Mouse (Mus musculus): Measurements from ENCODE around the gene Olfr1164. TPM values are rescaled to one million over a fixed set of nuclear protein-coding genes. Genes with fewer than 3 reads are reported as not detected.

The Olfr1164 gene
- not detected in 2 replicates for polyA plus RNA-seq (2015; fragmentation: Nextera tagmentation; extraction: Ambion mirVana)

- ATAC-seq (replicated peaks; ENCODE audit: insufficient number of reproducible peaks, insufficient read depth, low FRiP score, low read depth) = no peak
- Histone ChIP-seq H3K9me3 (replicated peaks) (no peaks in the 10 kb centered on the region), H3K4me1 (replicated peaks) (no peaks in the 10 kb centered on the region), H3K9ac (no peak within 1 kb of the TSS), H3K4me2 (no peak within 1 kb of the TSS), H3K27me3 (no peaks in the 10 kb centered on the region), H3K27ac (no peak within 1 kb of the TSS), H3K36me3 (no peaks in the 10 kb centered on the region), H3K4me3 (no peak within 1 kb of the TSS)
- 61% methylated on average over 4 of the region's 4 CpGs for WGBS
Observed at GRCm38 (mm10) chr2:88093866-88094265, at the start of gene Olfr1164. Olfr1164 (minus strand) TSS chr2:88093966.

- Histone ChIP-seq H3K4me1 (replicated peaks) (no peaks in the 10 kb centered on the region), H3K27ac (no peak within 1 kb of the TSS), H3K4me2 (no peak within 1 kb of the TSS), H3K4me3 (no peak within 1 kb of the TSS), H3K9me3 (replicated peaks) (no peaks in the 10 kb centered on the region), H3K9ac (no peak within 1 kb of the TSS), H3K36me3 (no peaks in the 10 kb centered on the region), H3K27me3 (no peaks in the 10 kb centered on the region)
- no peak for ATAC-seq (replicated peaks; ENCODE audit: insufficient number of reproducible peaks, insufficient read depth, low FRiP score, low read depth)
- 84% methylated on average over 1 of the region's 1 CpGs for WGBS
Observed at GRCm38 (mm10) chr2:88128172-88128571, 34.4 kb upstream of the Olfr1164 start, which contains the start of gene Olfr1166. Olfr1166 (minus strand) TSS chr2:88128272.

GRCm38 (mm10) chr2:88071730-88072129 lies 22.0 kb downstream of the Olfr1164 start, which contains the start of gene Olfr1163:
Olfr1163 (minus strand) TSS chr2:88071830.
- Histone ChIP-seq H3K9ac (no peak within 1 kb of the TSS), H3K4me1 (replicated peaks) (no peaks in the 10 kb centered on the region), H3K4me3 (no peak within 1 kb of the TSS), H3K27me3 (no peaks in the 10 kb centered on the region), H3K4me2 (no peak within 1 kb of the TSS), H3K27ac (no peak within 1 kb of the TSS), H3K36me3 (no peaks in the 10 kb centered on the region), H3K9me3 (replicated peaks) (no peaks in the 10 kb centered on the region)
- ATAC-seq (replicated peaks; ENCODE audit: insufficient number of reproducible peaks, insufficient read depth, low FRiP score, low read depth) = no peak

- Histone ChIP-seq H3K4me2 (no peak overlapping the region), H3K27ac (no peak overlapping the region), H3K9me3 (replicated peaks) (no peaks in the 10 kb centered on the region)
Observed at GRCm38 (mm10) chr2:88063587-88063986, 30.2 kb downstream of the Olfr1164 start.

GRCm38 (mm10) chr2:88051029-88051428 lies 42.7 kb downstream of the Olfr1164 start, which contains the start of gene Olfr1162:
Olfr1162 (minus strand) TSS chr2:88051129.
- no peak within 1 kb of the TSS for H3K27ac ChIP-seq
- no peak within 1 kb of the TSS for H3K4me3 ChIP-seq
- ATAC-seq (replicated peaks; ENCODE audit: insufficient number of reproducible peaks, insufficient read depth, low FRiP score, low read depth) = no peak
- no peaks in the 10 kb centered on the region for H3K4me1 ChIP-seq (replicated peaks)
- H3K9ac ChIP-seq = no peak within 1 kb of the TSS
- WGBS = 72% methylated on average over 1 of the region's 1 CpGs
- no peaks in the 10 kb centered on the region for H3K9me3 ChIP-seq (replicated peaks)
- H3K4me2 ChIP-seq = no peak within 1 kb of the TSS
- no peaks in the 10 kb centered on the region for H3K36me3 ChIP-seq
- H3K27me3 ChIP-seq = no peaks in the 10 kb centered on the region

More at GRCm38 (mm10) chr2:88063587-88063986, 30.2 kb downstream of the Olfr1164 start:
- H3K4me3 ChIP-seq = no peak overlapping the region
- no peaks in the 10 kb centered on the region for H3K36me3 ChIP-seq
- no peak overlapping the region for H3K9ac ChIP-seq
- ATAC-seq (replicated peaks; ENCODE audit: insufficient number of reproducible peaks, insufficient read depth, low FRiP score, low read depth) = no peak
- H3K27me3 ChIP-seq = no peaks in the 10 kb centered on the region
- no peaks in the 10 kb centered on the region for H3K4me1 ChIP-seq (replicated peaks)
- 88% methylated on average over 2 of the region's 2 CpGs for WGBS

Other genes with a start within 250 kb of the Olfr1164 start
- gene Olfr1150-ps1, start 250.0 kb downstream of the Olfr1164 start, polyA plus RNA-seq (2015; fragmentation: Nextera tagmentation; extraction: Ambion mirVana) = not detected in 2 replicates
- gene Olfr1151, start 238.1 kb downstream of the Olfr1164 start, polyA plus RNA-seq (2015; fragmentation: Nextera tagmentation; extraction: Ambion mirVana) = not detected in 2 replicates
- not detected in 2 replicates for gene Olfr1152, start 227.5 kb downstream of the Olfr1164 start, polyA plus RNA-seq (2015; fragmentation: Nextera tagmentation; extraction: Ambion mirVana)
- gene Olfr1153, start 199.0 kb downstream of the Olfr1164 start, polyA plus RNA-seq (2015; fragmentation: Nextera tagmentation; extraction: Ambion mirVana) = not detected in 2 replicates
- gene Olfr1154, start 188.8 kb downstream of the Olfr1164 start, polyA plus RNA-seq (2015; fragmentation: Nextera tagmentation; extraction: Ambion mirVana) = not detected in 2 replicates
- gene Olfr1155, start 148.8 kb downstream of the Olfr1164 start, polyA plus RNA-seq (2015; fragmentation: Nextera tagmentation; extraction: Ambion mirVana) = not detected in 2 replicates
- gene Olfr1156, start 140.9 kb downstream of the Olfr1164 start, polyA plus RNA-seq (2015; fragmentation: Nextera tagmentation; extraction: Ambion mirVana) = not detected in 2 replicates
- not detected in 2 replicates for gene Olfr1157, start 125.7 kb downstream of the Olfr1164 start, polyA plus RNA-seq (2015; fragmentation: Nextera tagmentation; extraction: Ambion mirVana)
- gene Olfr74, start 119.3 kb downstream of the Olfr1164 start, polyA plus RNA-seq (2015; fragmentation: Nextera tagmentation; extraction: Ambion mirVana) = not detected in 2 replicates
- gene Olfr1158, start 103.9 kb downstream of the Olfr1164 start, polyA plus RNA-seq (2015; fragmentation: Nextera tagmentation; extraction: Ambion mirVana) = not detected in 2 replicates
- gene Olfr1160, start 85.7 kb downstream of the Olfr1164 start, polyA plus RNA-seq (2015; fragmentation: Nextera tagmentation; extraction: Ambion mirVana) = not detected in 2 replicates
- gene Olfr1161, start 71.2 kb downstream of the Olfr1164 start, polyA plus RNA-seq (2015; fragmentation: Nextera tagmentation; extraction: Ambion mirVana) = not detected in 2 replicates
- not detected in 2 replicates for gene Olfr73, start 56.3 kb downstream of the Olfr1164 start, polyA plus RNA-seq (2015; fragmentation: Nextera tagmentation; extraction: Ambion mirVana)
- not detected in 2 replicates for gene Olfr1162, start 42.8 kb downstream of the Olfr1164 start, polyA plus RNA-seq (2015; fragmentation: Nextera tagmentation; extraction: Ambion mirVana)
- not detected in 2 replicates for gene Olfr1163, start 22.1 kb downstream of the Olfr1164 start, polyA plus RNA-seq (2015; fragmentation: Nextera tagmentation; extraction: Ambion mirVana)
- not detected in 2 replicates for gene Olfr1166, start 34.3 kb upstream of the Olfr1164 start, polyA plus RNA-seq (2015; fragmentation: Nextera tagmentation; extraction: Ambion mirVana)
- not detected in 2 replicates for gene Olfr1167, start 61.2 kb upstream of the Olfr1164 start, polyA plus RNA-seq (2015; fragmentation: Nextera tagmentation; extraction: Ambion mirVana)
- gene Olfr1168, start 87.9 kb upstream of the Olfr1164 start, polyA plus RNA-seq (2015; fragmentation: Nextera tagmentation; extraction: Ambion mirVana) = not detected in 2 replicates
- gene Olfr1170, start 134.4 kb upstream of the Olfr1164 start, polyA plus RNA-seq (2015; fragmentation: Nextera tagmentation; extraction: Ambion mirVana) = not detected in 2 replicates
- not detected in 2 replicates for gene Olfr1173, start 185.9 kb upstream of the Olfr1164 start, polyA plus RNA-seq (2015; fragmentation: Nextera tagmentation; extraction: Ambion mirVana)
- not detected in 2 replicates for gene Olfr1174-ps, start 221.2 kb upstream of the Olfr1164 start, polyA plus RNA-seq (2015; fragmentation: Nextera tagmentation; extraction: Ambion mirVana)
- not detected in 2 replicates for gene Olfr1175-ps, start 233.2 kb upstream of the Olfr1164 start, polyA plus RNA-seq (2015; fragmentation: Nextera tagmentation; extraction: Ambion mirVana)
- not detected in 2 replicates for gene Olfr1176, start 242.8 kb upstream of the Olfr1164 start, polyA plus RNA-seq (2015; fragmentation: Nextera tagmentation; extraction: Ambion mirVana)